Mouse (Mus musculus) neutrophil, adult 59 days (primary cell): ENCODE results near the gene Reps2. TPM values are rescaled to one million over a fixed set of nuclear protein-coding genes. Genes with fewer than 3 reads are reported as not detected.

ENCODE experiments used
- total RNA-seq, 2 experiments: library from RNA; stranded (reverse); gene quantifications; 1 replicate in 1 of 2; 2 replicates in 1 of 2; pipeline ENCODE4 v1.2.4; 2023

The Reps2 gene
- total RNA-seq, result 1 to 10 TPM; 1.3 to 5.5 TPM

GRCm38 (mm10) chrX:162643091-162643788 lies at the start of gene Reps2:
Gene Reps2 (minus strand): TSS chrX:162643649.

Other genes starting within 250 kb of the Reps2 start
- 10 to 100 TPM; 52.7 to 62.7 TPM for gene Rbbp7, start 116.8 kb upstream of the Reps2 start, total RNA-seq
- gene Txlng, start 185.8 kb upstream of the Reps2 start, total RNA-seq, result 1 to 10 TPM; 7.3 to 8.9 TPM
- 10 to 100 TPM; 29.3 to 34.3 TPM for gene Syap1, start 244.8 kb upstream of the Reps2 start, total RNA-seq